Mouse (Mus musculus) forebrain, postnatal 0 days (tissue): ENCODE measurements at regions not wholly inside any gene's neighbourhood (a gene's known extent, or its start where the extent isn't known, plus 50 kb on each side); places are given as distances from the start of the nearest gene placed in this dataset.

ENCODE experiments used
- ATAC-seq: fragments of 200-750 bp; cut with Nextera tagmentation; 2 replicates; pipeline ENCODE4 v1.8.0; 2017; ENCODE audit warnings: mild to moderate bottlenecking, moderate library complexity
- DNase-seq: peaks from one replicate; pipeline ENCODE4 v3.0.0-alpha.2; 2015
- H3K27ac ChIP-seq: fragments of 300-500 bp; sonication (generic); 2 replicates; pipeline ENCODE4 v1.5.1; 2014; ENCODE audit warnings: low read depth, mild to moderate bottlenecking, antibody characterized with exemption, low read length, moderate library complexity, mixed read lengths
- H3K27me3 ChIP-seq: fragments of 300-500 bp; sonication (generic); 2 replicates; pipeline ENCODE4 v1.6.1; 2014; ENCODE audit warnings: mild to moderate bottlenecking, low read length, mixed read lengths; ENCODE audit not compliant: insufficient read depth
- H3K36me3 ChIP-seq: fragments of 300-500 bp; sonication (generic); 2 replicates; pipeline ENCODE4 v1.6.1; 2014; ENCODE audit warnings: mild to moderate bottlenecking, moderate library complexity; ENCODE audit not compliant: insufficient read depth
- H3K4me1 ChIP-seq: fragments of 300-500 bp; sonication (generic); 2 replicates; pipeline ENCODE4 v1.6.1; 2014; ENCODE audit warnings: antibody characterized with exemption; ENCODE audit not compliant: insufficient read depth
- H3K4me2 ChIP-seq: fragments of 300-500 bp; sonication (generic); 2 replicates; pipeline ENCODE4 v1.6.1; 2014; ENCODE audit warnings: low read depth, mild to moderate bottlenecking, moderate library complexity
- H3K4me3 ChIP-seq: fragments of 300-500 bp; sonication (generic); 2 replicates; pipeline ENCODE4 v1.5.1; 2014; ENCODE audit warnings: low read depth, low read length, mixed read lengths
- H3K9ac ChIP-seq: fragments of 300-500 bp; sonication (generic); 2 replicates; pipeline ENCODE4 v1.6.1; 2014; ENCODE audit warnings: mild to moderate bottlenecking
- H3K9me3 ChIP-seq: fragments of 300-500 bp; sonication (generic); 2 replicates; pipeline ENCODE4 v1.6.1; 2016; ENCODE audit warnings: low read length
- CTCF ChIP-seq: sonication (generic); IDR thresholded peaks from 2 replicates; pipeline ENCODE4 v1.5.1; 2016; ENCODE audit warnings: antibody characterized with exemption, control low read depth, low read depth
- WGBS: fragments of 180-500 bp; shearing (Covaris S2); extraction: QIAGEN DNeasy Blood & Tissue Kit; methylation state at CpG from one replicate; pipeline ENCODE4 v1.1.7; 2014; 5-methylcytosine and 5-hydroxymethylcytosine counted together

- no peak for ATAC-seq
- H3K27ac ChIP-seq: no peak overlapping the region
These were observed 169.3 kb upstream of the 4933402D24Rik start for GRCm38 (mm10) chr1:63938416-63938815.

DNA sequence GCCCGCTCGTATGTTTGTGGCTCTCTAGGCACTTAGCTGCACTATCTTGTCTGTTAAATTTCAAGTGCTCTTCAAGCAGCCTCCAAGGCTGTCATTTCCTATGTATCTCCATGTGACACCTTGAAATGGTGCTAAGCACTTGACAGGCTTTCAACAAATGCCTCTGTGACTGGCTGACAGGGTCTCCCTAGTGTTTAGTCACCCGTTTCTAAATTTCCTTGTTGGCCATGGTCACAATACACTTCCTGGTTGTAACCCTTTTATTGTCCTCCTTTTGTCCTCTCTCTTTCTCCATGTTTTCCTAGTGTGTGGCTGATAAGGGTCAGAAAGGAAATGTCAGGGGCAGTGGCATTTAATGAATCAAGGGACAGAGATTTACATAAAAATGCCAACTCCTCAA is 168.4 kb upstream of the 4933402D24Rik start:
- Histone ChIP-seq H3K27me3 (no peaks in the 10 kb centered on the region), H3K9me3 (no peaks in the 10 kb centered on the region), H3K4me2 (no peak overlapping the region), H3K27ac (no peak overlapping the region), H3K4me3 (no peak overlapping the region), H3K36me3 (no peaks in the 10 kb centered on the region), H3K9ac (no peak overlapping the region), H3K4me1 (peaks cover 2% of the 10 kb centered on the region; the same call in 1 of the 2 replicates)
- no peak; the same call in 1 of the 2 replicates for ATAC-seq
- DNase-seq: no peak
- TF ChIP-seq CTCF: no peak
- WGBS: 56% methylated on average over 3 of the region's 3 CpGs

More at GRCm38 (mm10) chr1:63938416-63938815, 169.3 kb upstream of the 4933402D24Rik start:
- no peak for TF ChIP-seq CTCF
- Histone ChIP-seq H3K36me3 (no peaks in the 10 kb centered on the region), H3K9me3 (no peaks in the 10 kb centered on the region), H3K9ac (no peak overlapping the region), H3K27me3 (no peaks in the 10 kb centered on the region), H3K4me3 (no peak overlapping the region), H3K4me2 (no peak overlapping the region), H3K4me1 (no peaks in the 10 kb centered on the region; the same call in 1 of the 2 replicates)
- DNase-seq: no peak
- WGBS: 85% methylated on average over 4 of the region's 4 CpGs

- ATAC-seq: no peak
- Histone ChIP-seq H3K9me3 (no peaks in the 10 kb centered on the region), H3K36me3 (no peaks in the 10 kb centered on the region), H3K4me1 (peaks cover 2% of the 10 kb centered on the region; the same call in 1 of the 2 replicates), H3K4me2 (no peak overlapping the region), H3K27ac (peak overlapping the region; percentile 37; the same call in 1 of the 2 replicates), H3K9ac (no peak overlapping the region), H3K4me3 (no peak overlapping the region), H3K27me3 (no peaks in the 10 kb centered on the region)
- no peak for TF ChIP-seq CTCF
- 63% methylated on average over 8 of the region's 8 CpGs for WGBS
- peak; percentile 39 for DNase-seq
These were observed 165.7 kb upstream of the 4933402D24Rik start for GRCm38 (mm10) chr1:63934570-63935280.

DNA sequence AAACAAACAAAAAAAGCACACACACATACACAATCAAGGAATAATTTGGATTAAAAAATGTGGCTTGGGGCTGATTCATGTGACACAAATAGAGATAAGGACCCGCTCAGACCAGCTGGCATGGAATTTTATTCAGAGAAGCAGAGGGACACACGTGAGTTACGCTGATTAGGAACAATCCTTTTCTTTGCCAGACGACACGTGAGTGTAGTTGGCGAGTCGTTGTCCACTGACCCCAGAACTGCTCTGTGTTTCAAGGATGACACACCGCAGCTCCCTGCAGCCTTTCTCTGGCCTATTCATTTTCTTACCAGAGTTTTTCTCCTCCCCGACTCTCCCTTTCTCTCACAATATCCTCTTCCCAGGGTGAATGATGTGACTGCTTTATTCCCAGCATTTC is 163.4 kb upstream of the 4933402D24Rik start:
- no peak overlapping the region for H3K4me3 ChIP-seq
- ATAC-seq (no peak), DNase-seq (no peak)
- TF ChIP-seq CTCF: no peak
- H3K27me3 ChIP-seq: no peaks in the 10 kb centered on the region
- H3K4me2 ChIP-seq: no peak overlapping the region
- WGBS: 50% methylated on average over 9 of the region's 9 CpGs
- no peak overlapping the region; the same call in 1 of the 2 replicates for H3K27ac ChIP-seq
- H3K9me3 ChIP-seq: no peaks in the 10 kb centered on the region
- H3K36me3 ChIP-seq: no peaks in the 10 kb centered on the region
- H3K9ac ChIP-seq: no peak overlapping the region
- peaks cover 8% of the 10 kb centered on the region; the same call in 1 of the 2 replicates for H3K4me1 ChIP-seq

GRCm38 (mm10) chr1:63929362-63930125 is 160.5 kb upstream of the 4933402D24Rik start:
- ATAC-seq: no peak
- Histone ChIP-seq H3K27me3 (no peaks in the 10 kb centered on the region), H3K9ac (no peak overlapping the region), H3K4me2 (no peak overlapping the region), H3K4me1 (peaks cover 8% of the 10 kb centered on the region; the same call in 1 of the 2 replicates), H3K36me3 (no peaks in the 10 kb centered on the region), H3K4me3 (no peak overlapping the region), H3K27ac (peak overlapping the region; percentile 29; the same call in 1 of the 2 replicates), H3K9me3 (no peaks in the 10 kb centered on the region)
- no peak for TF ChIP-seq CTCF
- no peak for DNase-seq
- WGBS: 86% methylated on average over 4 of the region's 4 CpGs

- no peak for TF ChIP-seq CTCF
- Histone ChIP-seq H3K9ac (no peak overlapping the region), H3K9me3 (no peaks in the 10 kb centered on the region), H3K27me3 (no peaks in the 10 kb centered on the region), H3K36me3 (no peaks in the 10 kb centered on the region), H3K4me3 (no peak overlapping the region), H3K4me1 (peaks cover 8% of the 10 kb centered on the region; the same call in 1 of the 2 replicates), H3K4me2 (no peak overlapping the region), H3K27ac (no peak overlapping the region)
- no peak for ATAC-seq
- no peak for DNase-seq
- WGBS: 75% methylated on average over 5 of the region's 5 CpGs
These were observed 159.8 kb upstream of the 4933402D24Rik start for GRCm38 (mm10) chr1:63928850-63929249.

- H3K4me3 ChIP-seq: no peak overlapping the region
- peaks cover 8% of the 10 kb centered on the region; the same call in 1 of the 2 replicates for H3K4me1 ChIP-seq
- DNase-seq (no peak), ATAC-seq (no peak)
- no peak overlapping the region for H3K27ac ChIP-seq
- H3K9me3 ChIP-seq: no peaks in the 10 kb centered on the region
- no peaks in the 10 kb centered on the region for H3K27me3 ChIP-seq
- H3K9ac ChIP-seq: no peak overlapping the region
- TF ChIP-seq CTCF: no peak
- no peak overlapping the region for H3K4me2 ChIP-seq
- H3K36me3 ChIP-seq: no peaks in the 10 kb centered on the region
- 86% methylated on average over 3 of the region's 3 CpGs for WGBS
These were observed 159.3 kb upstream of the 4933402D24Rik start for GRCm38 (mm10) chr1:63928361-63928760.
